Mouse (Mus musculus) forebrain, embryonic 12.5 days (tissue): ENCODE data around the gene Cacna2d1. TPM values are rescaled to one million over a fixed set of nuclear protein-coding genes. Genes with fewer than 3 reads are reported as not detected.

ENCODE experiments used
- ATAC-seq: fragments of 200-750 bp; cut with Nextera tagmentation; 2 replicates; pipeline ENCODE4 v1.8.0; 2017; ENCODE audit warnings: moderate TSS enrichment; ENCODE audit not compliant: low FRiP score
- H3K27ac ChIP-seq: fragments of 300-500 bp; sonication (generic); 2 replicates; pipeline ENCODE4 v1.5.1; 2016; ENCODE audit warnings: mild to moderate bottlenecking
- H3K27me3 ChIP-seq: fragments of 300-500 bp; sonication (generic); 2 replicates; pipeline ENCODE4 v1.6.1; 2016; ENCODE audit warnings: mild to moderate bottlenecking
- H3K36me3 ChIP-seq: fragments of 300-500 bp; sonication (generic); replicated peaks from 2 replicates; pipeline ENCODE4 v1.6.1; 2016; ENCODE audit warnings: mild to moderate bottlenecking
- H3K4me1 ChIP-seq: fragments of 300-500 bp; sonication (generic); 2 replicates; pipeline ENCODE4 v1.6.1; 2016
- H3K4me2 ChIP-seq: fragments of 300-500 bp; sonication (generic); 2 replicates; pipeline ENCODE4 v1.6.1; 2016; ENCODE audit warnings: mild to moderate bottlenecking, moderate library complexity
- H3K4me3 ChIP-seq: fragments of 300-500 bp; sonication (generic); replicated peaks from 2 replicates; pipeline ENCODE4 v1.5.1; 2016; ENCODE audit warnings: mild to moderate bottlenecking
- H3K9ac ChIP-seq: fragments of 300-500 bp; sonication (generic); 2 replicates; pipeline ENCODE4 v1.6.1; 2016; ENCODE audit warnings: mild to moderate bottlenecking
- H3K9me3 ChIP-seq: fragments of 300-500 bp; sonication (generic); 2 replicates; pipeline ENCODE4 v1.6.1; 2016
- WGBS: fragments of 180-500 bp; shearing (Covaris S2); methylation state at CpG from one replicate; pipeline ENCODE4 v1.1.7; 2016; 5-methylcytosine and 5-hydroxymethylcytosine counted together
- polyA plus RNA-seq: library from polyadenylated mRNA; unstranded; fragments of >200 nt; fragmentation: Nextera tagmentation; extraction: Ambion mirVana; gene quantifications from 2 replicates; pipeline ENCODE4 v1.2.1, GENCODE M21; 2016

Gene Cacna2d1
- polyA plus RNA-seq, 1 experiment from 2014 or later = 36.7 TPM

DNA sequence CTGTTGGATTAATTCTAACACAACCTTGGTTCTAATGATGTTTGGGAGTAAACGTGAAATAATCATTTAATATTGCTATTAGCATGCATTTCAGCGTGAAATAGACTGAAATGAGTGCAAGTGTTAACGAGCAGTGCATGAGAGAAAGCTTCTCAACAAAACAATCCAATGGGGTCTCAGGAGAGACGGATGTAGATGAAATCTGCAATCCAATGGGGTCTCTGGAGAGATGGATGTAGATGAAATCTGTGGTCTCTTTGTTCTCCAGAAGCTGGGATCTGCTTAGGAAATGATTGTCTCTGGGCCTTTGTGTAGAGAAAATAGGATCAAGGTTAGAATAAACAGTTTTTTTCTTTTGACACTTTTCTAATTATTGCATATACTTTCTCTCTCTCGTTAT lies 95.0 kb downstream of the Cacna2d1 start:
- Histone ChIP-seq H3K4me2 (no peak overlapping the region), H3K27me3 (no peaks in the 10 kb centered on the region), H3K4me1 (peaks cover 9% of the 10 kb centered on the region; the same call in 1 of the 2 replicates), H3K9ac (no peak overlapping the region), H3K27ac (no peak overlapping the region), H3K4me3 (no peak overlapping the region), H3K36me3 (no peaks in the 10 kb centered on the region), H3K9me3 (no peaks in the 10 kb centered on the region)
- ATAC-seq = 0 out of 2 replicates have a peak, but pooled peaks have one; percentile 24
- WGBS = 24% methylated on average over 5 of the region's 5 CpGs

DNA sequence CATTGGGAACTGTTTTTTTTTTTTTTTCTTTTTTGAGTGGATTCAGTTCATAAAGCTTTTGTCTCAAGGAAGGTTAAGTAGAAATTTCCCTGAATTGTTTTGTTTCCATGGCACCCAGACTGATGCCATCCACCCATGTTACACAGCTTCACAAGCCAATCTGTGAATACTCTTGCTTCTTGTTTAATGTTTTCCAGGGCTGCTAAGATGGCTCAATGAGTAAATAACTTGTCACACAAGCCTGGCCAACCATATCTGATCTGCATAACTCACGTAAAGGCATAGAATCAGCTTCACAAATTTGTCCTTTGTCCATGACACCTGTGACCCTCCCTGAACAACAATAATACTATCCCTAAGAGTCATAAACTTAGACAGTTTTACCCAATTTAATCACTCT lies 99.1 kb downstream of the Cacna2d1 start:
- no peaks in the 10 kb centered on the region for H3K9me3 ChIP-seq
- WGBS = 83% methylated on average over 1 of the region's 1 CpGs
- no peak overlapping the region for H3K9ac ChIP-seq
- no peaks in the 10 kb centered on the region for H3K27me3 ChIP-seq
- no peak overlapping the region for H3K4me2 ChIP-seq
- no peaks in the 10 kb centered on the region for H3K36me3 ChIP-seq
- H3K27ac ChIP-seq = no peak overlapping the region
- no peak overlapping the region for H3K4me3 ChIP-seq
- peaks cover 2% of the 10 kb centered on the region; the same call in 1 of the 2 replicates for H3K4me1 ChIP-seq
- no peak for ATAC-seq

DNA sequence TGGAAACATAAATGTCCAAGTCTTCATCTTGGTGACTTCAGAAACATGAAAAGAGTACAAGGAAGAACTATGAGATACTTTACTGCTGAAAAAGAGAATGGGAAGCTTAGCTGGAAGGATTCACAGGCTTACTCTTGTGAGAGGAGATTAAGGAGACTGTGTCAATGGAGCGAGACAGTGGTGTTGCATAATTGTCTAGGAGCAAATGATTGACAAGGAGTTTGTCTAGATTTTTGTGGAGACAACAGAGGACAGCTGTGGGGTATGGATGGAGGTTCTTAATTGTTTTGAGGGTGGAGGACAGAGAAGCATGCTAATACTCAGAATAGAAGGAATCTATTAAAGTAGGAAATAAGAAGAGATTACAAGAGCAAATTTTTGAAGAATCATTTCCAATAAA lies 100.8 kb downstream of the Cacna2d1 start:
- Histone ChIP-seq H3K9me3 (no peaks in the 10 kb centered on the region), H3K4me3 (no peak overlapping the region), H3K36me3 (no peaks in the 10 kb centered on the region), H3K4me2 (no peak overlapping the region), H3K27ac (no peak overlapping the region), H3K9ac (no peak overlapping the region), H3K27me3 (no peaks in the 10 kb centered on the region), H3K4me1 (no peaks in the 10 kb centered on the region)
- no peak for ATAC-seq
- 14% methylated on average over 1 of the region's 1 CpGs for WGBS

DNA sequence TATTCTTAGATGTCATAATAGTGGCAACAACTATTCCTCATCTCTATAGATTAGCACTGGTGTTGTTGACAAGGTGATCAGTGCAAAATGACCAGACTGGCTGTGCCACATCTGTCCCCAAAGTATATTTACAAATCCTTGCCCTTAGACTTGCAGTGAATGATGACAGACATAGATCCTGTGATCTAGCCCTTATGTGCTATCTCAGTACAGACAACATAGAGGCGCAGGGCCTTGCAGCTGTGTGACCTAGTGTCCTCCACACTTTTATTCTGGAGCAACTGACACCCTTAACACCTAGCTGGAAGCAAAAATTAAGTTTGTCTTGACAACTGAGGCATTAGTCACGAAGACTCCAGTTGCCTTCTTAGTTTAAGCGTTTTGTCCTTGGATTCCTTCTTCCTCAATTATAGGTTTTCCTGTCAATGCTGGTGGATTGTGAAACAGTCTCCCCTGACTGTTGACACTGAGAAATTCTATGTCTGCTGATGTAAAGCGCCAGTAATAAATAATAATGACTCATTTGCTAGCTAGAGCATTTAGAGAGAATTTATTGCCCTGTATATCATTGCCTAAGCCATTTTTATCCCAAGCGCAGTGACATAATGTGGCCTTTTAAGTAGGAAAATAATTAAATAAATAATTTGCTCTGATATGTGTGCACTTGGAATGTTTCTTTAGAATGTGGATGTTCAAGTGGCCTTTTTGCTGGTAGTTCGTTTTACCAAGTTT lies 110.8 kb downstream of the Cacna2d1 start:
- H3K9ac ChIP-seq = no peak overlapping the region
- no peaks in the 10 kb centered on the region for H3K36me3 ChIP-seq
- peaks cover 3% of the 10 kb centered on the region; the same call in 1 of the 2 replicates for H3K4me1 ChIP-seq
- no peak for ATAC-seq
- no peak overlapping the region for H3K27ac ChIP-seq
- whole genome bisulfite sequencing = 87% methylated on average over 6 of the region's 6 CpGs
- no peaks in the 10 kb centered on the region for H3K27me3 ChIP-seq
- H3K4me2 ChIP-seq = no peak overlapping the region
- H3K9me3 ChIP-seq = no peaks in the 10 kb centered on the region
- H3K4me3 ChIP-seq = no peak overlapping the region

DNA sequence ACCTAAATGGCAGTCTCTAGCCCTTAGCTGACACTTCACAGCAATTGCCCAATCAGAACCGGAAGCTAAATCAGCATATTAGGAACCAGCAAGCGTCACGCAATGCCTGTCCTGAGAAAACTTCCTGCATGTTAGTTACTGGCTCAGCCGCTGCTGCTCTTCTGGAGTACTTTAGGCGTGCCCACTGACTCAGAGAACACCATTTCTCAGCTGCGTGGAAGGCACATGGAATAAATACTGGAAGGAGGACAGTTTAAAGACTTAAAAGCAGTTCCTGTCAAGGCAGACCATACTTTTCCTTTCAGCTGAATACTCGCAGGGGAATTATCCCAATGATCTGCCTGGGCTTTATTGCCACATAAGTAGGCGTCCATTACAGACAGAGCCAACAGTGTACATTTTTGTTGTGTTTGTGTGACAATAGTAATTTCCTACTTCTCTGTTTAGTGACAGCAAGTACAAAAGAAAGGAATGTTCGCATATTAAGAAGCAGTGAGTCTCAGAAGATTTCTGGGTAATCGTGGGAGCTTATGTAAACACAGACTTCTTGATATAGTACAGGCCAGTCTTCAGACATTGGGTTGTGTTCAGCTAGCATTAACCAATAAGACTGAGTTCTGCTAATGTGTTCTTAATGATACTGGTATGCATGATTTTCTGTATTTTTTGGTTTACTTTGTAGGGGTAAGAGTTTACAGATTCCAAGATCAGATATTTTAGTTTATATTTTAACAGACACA lies 113.1 kb downstream of the Cacna2d1 start:
- Histone ChIP-seq H3K4me3 (no peak overlapping the region), H3K9me3 (no peaks in the 10 kb centered on the region), H3K27ac (no peak overlapping the region), H3K4me2 (no peak overlapping the region), H3K9ac (no peak overlapping the region), H3K27me3 (no peaks in the 10 kb centered on the region), H3K4me1 (peaks cover 3% of the 10 kb centered on the region; the same call in 1 of the 2 replicates), H3K36me3 (no peaks in the 10 kb centered on the region)
- ATAC-seq = no peak
- WGBS = 70% methylated on average over 10 of the region's 10 CpGs

DNA sequence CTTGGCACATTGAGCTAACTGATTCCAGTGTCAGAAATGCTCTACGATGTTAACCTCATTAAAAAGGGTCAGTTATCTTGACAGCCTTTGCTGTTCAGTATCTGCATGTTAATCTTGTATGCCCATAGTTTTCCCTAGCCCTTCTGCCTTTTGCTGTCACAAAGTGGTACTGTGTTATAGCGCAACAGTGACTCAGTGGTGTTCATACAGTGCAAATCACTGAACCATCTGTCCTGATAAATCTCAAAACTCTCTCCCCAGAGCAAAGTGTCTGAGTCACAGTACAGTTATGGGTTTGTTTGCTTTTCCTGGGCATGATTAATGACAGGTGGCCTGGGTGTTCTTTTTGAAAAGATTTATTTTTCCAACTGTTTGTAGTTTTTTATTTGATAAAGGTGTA lies 122.3 kb downstream of the Cacna2d1 start:
- 51% methylated on average over 2 of the region's 2 CpGs for WGBS
- H3K4me2 ChIP-seq = no peak overlapping the region
- peaks cover 2% of the 10 kb centered on the region; the same call in 1 of the 2 replicates for H3K4me1 ChIP-seq

DNA sequence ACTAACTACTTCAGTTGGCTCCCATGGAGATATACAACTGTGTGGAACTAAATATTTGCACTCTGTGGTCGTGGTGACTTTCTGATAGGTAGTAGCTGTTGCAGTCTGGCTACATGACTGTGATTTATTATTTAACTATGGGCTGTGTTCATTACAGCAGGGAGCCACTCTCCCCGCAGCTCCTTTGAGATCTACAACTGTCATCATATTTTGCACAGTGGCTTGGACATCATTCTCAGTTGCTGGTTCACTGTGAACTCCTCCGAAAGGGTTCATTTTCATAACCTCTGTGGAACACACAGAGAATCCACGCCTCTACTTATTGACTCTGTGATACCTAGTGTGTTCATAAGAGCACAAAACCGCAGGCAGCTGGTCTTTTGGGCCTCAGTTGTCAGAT lies 128.3 kb downstream of the Cacna2d1 start:
- no peak overlapping the region for H3K4me2 ChIP-seq
- 70% methylated on average over 5 of the region's 5 CpGs for WGBS
- no peak overlapping the region for H3K27ac ChIP-seq
- H3K9ac ChIP-seq = no peak overlapping the region
- H3K27me3 ChIP-seq = no peaks in the 10 kb centered on the region
- 0 out of 2 replicates have a peak, but pooled peaks have one; percentile 39 for ATAC-seq
- H3K36me3 ChIP-seq = no peaks in the 10 kb centered on the region
- H3K9me3 ChIP-seq = no peaks in the 10 kb centered on the region
- H3K4me3 ChIP-seq = no peak overlapping the region
- H3K4me1 ChIP-seq = peaks cover 11% of the 10 kb centered on the region

More for the DNA sequence above, 122.3 kb downstream of the Cacna2d1 start:
- peak; percentile 58; the same call in 1 of the 2 replicates for ATAC-seq
- no peaks in the 10 kb centered on the region for H3K36me3 ChIP-seq
- no peak overlapping the region for H3K9ac ChIP-seq
- no peak overlapping the region for H3K4me3 ChIP-seq
- H3K9me3 ChIP-seq = no peaks in the 10 kb centered on the region
- H3K27ac ChIP-seq = no peak overlapping the region
- H3K27me3 ChIP-seq = no peaks in the 10 kb centered on the region

DNA sequence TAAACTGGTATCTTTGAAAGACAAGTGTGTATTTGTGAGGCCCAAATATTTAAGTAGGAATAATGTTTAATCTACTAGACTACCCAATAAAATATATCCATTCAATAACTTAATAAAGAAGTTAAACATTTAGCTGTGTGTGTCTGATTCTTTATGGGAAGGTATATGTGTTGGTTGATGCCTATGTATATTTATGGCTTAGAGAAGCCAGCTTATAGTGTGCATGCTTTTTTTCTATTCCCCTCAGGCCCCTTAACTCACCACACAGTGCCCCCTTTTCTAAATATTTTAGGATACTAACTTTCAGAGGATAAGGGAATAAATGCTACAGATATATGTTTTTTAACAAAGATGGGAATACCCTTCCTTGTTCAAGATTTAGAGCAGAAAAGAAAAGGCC lies 128.8 kb downstream of the Cacna2d1 start:
- no peaks in the 10 kb centered on the region for H3K9me3 ChIP-seq
- peaks cover 11% of the 10 kb centered on the region for H3K4me1 ChIP-seq
- no peak for ATAC-seq
- H3K4me3 ChIP-seq = no peak overlapping the region
- no peak overlapping the region for H3K27ac ChIP-seq
- no peaks in the 10 kb centered on the region for H3K36me3 ChIP-seq
- H3K9ac ChIP-seq = no peak overlapping the region
- no peak overlapping the region for H3K4me2 ChIP-seq
- H3K27me3 ChIP-seq = no peaks in the 10 kb centered on the region

DNA sequence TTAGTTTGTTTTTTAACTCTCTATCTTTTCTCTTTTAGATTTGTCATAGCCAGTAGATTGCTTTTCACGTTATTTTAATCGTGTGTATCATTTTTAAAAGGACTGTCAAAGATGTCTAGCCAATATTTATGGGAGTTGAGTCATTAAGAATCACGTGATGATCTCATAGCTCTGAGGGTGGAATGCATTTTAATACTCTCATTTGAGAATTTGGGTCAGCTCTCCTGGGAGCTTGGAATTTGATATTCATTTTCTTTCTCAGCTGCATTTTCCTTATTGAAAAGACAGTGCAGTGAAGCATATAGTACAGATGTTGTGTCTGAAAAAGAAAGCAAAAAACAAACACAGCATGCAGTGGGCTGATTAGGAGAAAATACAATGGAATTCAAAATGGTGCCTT lies 129.5 kb downstream of the Cacna2d1 start:
- no peak for ATAC-seq

DNA sequence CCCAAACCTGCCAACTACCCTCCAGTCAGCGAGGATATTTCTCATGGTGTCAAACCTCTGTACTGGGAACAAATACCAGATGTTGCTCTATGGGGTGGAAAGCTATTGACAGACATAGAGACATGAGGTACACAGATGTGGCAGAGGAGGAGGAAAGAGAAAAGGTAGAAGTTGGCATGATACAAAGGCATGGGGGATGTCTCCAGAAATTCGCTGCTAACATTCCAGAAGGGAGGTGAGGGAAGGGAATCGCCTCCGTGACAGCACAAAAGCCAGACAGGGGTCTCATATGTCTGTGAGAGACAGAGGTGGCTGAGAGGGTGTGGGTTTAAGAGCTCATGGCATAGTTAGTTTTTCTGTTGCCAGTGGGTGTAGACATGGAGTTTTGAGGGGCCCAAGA lies 131.3 kb downstream of the Cacna2d1 start:
- ATAC-seq = no peak
- 87% methylated on average over 4 of the region's 4 CpGs for WGBS

More for the DNA sequence above, 129.5 kb downstream of the Cacna2d1 start:
- H3K9me3 ChIP-seq = no peaks in the 10 kb centered on the region
- no peaks in the 10 kb centered on the region for H3K27me3 ChIP-seq
- peaks cover 11% of the 10 kb centered on the region for H3K4me1 ChIP-seq
- H3K27ac ChIP-seq = no peak overlapping the region
- H3K4me3 ChIP-seq = no peak overlapping the region
- 81% methylated on average over 3 of the region's 3 CpGs for WGBS
- H3K36me3 ChIP-seq = no peaks in the 10 kb centered on the region
- H3K9ac ChIP-seq = no peak overlapping the region
- H3K4me2 ChIP-seq = no peak overlapping the region

DNA sequence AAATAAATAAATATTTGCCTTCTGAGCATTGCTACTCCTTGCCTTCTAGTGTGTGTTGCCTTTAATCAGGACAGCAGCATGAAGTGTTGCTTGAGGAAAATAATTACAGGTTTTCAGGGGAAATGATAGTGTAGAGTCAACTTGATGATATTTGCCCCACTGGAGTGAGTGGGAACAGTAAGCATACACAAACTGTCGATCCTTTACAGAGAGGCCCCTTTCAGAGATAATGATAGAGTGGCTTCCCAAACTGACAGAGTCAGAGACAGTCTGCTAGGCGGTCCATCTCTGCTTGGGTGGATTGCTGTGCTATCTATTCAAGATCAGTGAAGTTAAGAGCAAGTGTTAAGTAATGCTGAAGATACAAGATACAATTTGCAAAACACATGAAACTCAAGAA lies 147.8 kb downstream of the Cacna2d1 start:
- Histone ChIP-seq H3K9me3 (no peaks in the 10 kb centered on the region), H3K9ac (no peak overlapping the region), H3K4me3 (no peak overlapping the region), H3K27me3 (no peaks in the 10 kb centered on the region), H3K36me3 (no peaks in the 10 kb centered on the region), H3K4me2 (no peak overlapping the region), H3K27ac (no peak overlapping the region), H3K4me1 (peaks cover 7% of the 10 kb centered on the region; the same call in 1 of the 2 replicates)
- 83% methylated on average over 2 of the region's 2 CpGs for WGBS
- ATAC-seq = no peak

More for the DNA sequence above, 131.3 kb downstream of the Cacna2d1 start:
- H3K27ac ChIP-seq = no peak overlapping the region
- H3K4me2 ChIP-seq = no peak overlapping the region
- no peaks in the 10 kb centered on the region for H3K27me3 ChIP-seq
- H3K36me3 ChIP-seq = no peaks in the 10 kb centered on the region
- H3K9ac ChIP-seq = no peak overlapping the region
- H3K9me3 ChIP-seq = no peaks in the 10 kb centered on the region
- peaks cover 11% of the 10 kb centered on the region for H3K4me1 ChIP-seq
- H3K4me3 ChIP-seq = no peak overlapping the region

DNA sequence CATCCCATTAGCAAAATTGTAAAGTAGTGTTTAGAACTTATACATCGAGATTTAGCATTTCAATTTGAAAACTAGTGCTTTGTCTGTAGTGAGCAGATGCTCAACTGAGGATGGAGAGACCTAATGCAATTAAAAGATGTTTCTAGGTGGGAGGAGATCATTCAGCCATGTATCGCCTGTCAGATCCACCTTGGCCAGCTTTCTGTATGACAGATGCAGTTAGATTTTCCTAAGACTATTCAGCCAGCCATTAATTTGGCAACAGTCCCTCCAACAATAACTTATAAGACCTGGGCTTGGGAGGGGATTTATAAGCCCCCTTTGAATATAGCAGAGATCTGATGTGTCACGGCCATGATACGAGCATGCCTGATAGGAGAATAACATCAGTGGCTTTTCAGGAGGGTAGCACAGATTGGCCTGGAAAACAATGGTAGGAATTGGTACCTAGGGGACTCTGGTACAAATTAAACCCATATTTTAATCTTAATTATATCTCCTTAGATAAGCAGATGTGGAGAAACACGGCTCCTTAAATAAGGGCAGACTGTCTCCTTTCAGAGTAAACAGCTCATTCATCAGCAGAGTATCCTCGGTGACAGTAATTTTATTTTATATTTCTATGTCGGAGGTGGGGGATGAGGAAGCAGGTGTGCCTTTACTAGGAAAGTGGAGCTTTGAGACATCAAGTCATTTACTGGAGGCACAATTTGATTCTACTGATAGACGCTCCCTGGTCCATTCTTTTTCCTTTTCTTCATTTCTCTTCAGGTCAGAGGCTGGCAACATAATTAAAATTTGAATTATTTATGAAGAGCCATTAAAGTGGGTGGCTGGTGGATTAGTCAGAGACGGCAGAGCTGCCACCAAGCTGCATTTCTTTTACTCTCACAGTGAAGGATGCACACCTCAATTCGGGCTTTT lies 152.8 kb downstream of the Cacna2d1 start:
- peaks cover 11% of the 10 kb centered on the region; the same call in 1 of the 2 replicates for H3K4me1 ChIP-seq
- H3K9ac ChIP-seq = no peak overlapping the region
- peak overlapping the region; percentile 71 for H3K27ac ChIP-seq
- H3K4me3 ChIP-seq = no peak overlapping the region
- H3K9me3 ChIP-seq = no peaks in the 10 kb centered on the region
- WGBS = 54% methylated on average over 10 of the region's 10 CpGs
- no peaks in the 10 kb centered on the region for H3K36me3 ChIP-seq
- peak; percentile 54 for ATAC-seq
- no peaks in the 10 kb centered on the region for H3K27me3 ChIP-seq
- no peak overlapping the region for H3K4me2 ChIP-seq
